Mouse (Mus musculus): Measurements from ENCODE around the gene Hormad2. TPM values are rescaled to one million over a fixed set of nuclear protein-coding genes. Genes with fewer than 3 reads are reported as not detected.

The Hormad2 gene
- polyA plus RNA-seq, 1 experiment from 2014 or later, result 0.21 TPM

DNA sequence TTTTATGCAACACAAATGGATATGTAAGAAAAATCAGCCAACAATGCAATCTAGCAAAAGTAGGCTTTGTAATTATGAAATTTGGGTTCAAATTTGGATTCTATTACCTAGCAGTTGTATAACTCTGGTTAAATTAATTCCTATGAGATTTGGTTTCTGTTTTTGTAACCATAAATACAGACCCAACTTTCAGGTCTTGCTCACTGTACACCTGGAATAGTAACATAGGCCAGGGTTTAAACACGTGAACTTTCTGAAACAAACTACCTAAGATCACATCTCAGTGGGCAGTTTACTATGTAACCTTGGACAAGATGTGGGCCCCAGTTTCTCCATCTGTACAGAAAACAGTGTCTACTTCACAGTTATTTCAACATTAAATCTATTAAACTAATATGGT lies 3.6 kb downstream of the Hormad2 start:
- no peak for ATAC-seq
- Histone ChIP-seq H3K27me3 (replicated peaks; ENCODE audit: control insufficient read depth, insufficient read depth, low read length) (no peaks in the 10 kb centered on the region), H3K4me3 (ENCODE audit: low read depth, low read length) (no peak overlapping the region), H3K9me3 (ENCODE audit: control insufficient read depth) (no peaks in the 10 kb centered on the region), H3K27ac (ENCODE audit: low read depth, low read length) (no peak overlapping the region), H3K9ac (ENCODE audit: low read depth, low read length) (no peak overlapping the region), H3K4me1 (replicated peaks; ENCODE audit: control insufficient read depth, insufficient read depth, low read length) (no peaks in the 10 kb centered on the region), H3K4me2 (replicated peaks; ENCODE audit: low read depth) (no peak overlapping the region), H3K36me3 (ENCODE audit: control insufficient read depth, insufficient read depth) (no peaks in the 10 kb centered on the region)
- 96% methylated on average over 1 of the region's 1 CpGs for WGBS
- no peak for TF ChIP-seq CTCF (IDR thresholded peaks at IDR 0.05; ENCODE audit: low read depth)

DNA sequence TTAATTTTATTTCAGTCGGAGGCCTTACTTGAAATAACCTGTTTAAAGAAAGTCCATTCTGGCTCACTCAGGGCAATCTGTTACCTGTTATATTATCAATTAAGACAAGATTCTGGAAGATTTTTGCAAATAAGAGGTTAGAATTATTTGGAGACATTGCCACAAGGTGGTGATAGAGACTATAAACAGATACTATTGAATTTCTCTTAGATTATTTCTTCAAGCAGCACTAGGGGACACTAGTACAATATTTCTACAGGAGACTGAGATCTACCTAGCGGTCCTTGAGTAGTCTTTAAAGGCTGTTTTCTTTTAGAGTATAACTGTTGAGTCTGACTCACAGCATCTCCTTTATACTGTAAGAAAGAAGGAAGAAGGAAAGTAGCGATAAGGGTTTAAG lies 4.3 kb downstream of the Hormad2 start:
- Histone ChIP-seq H3K4me2 (replicated peaks; ENCODE audit: low read depth) (no peak overlapping the region), H3K9ac (ENCODE audit: low read depth, low read length) (no peak overlapping the region), H3K27me3 (replicated peaks; ENCODE audit: control insufficient read depth, insufficient read depth, low read length) (no peaks in the 10 kb centered on the region), H3K27ac (ENCODE audit: low read depth, low read length) (no peak overlapping the region), H3K4me1 (replicated peaks; ENCODE audit: control insufficient read depth, insufficient read depth, low read length) (no peaks in the 10 kb centered on the region), H3K36me3 (ENCODE audit: control insufficient read depth, insufficient read depth) (no peaks in the 10 kb centered on the region), H3K4me3 (ENCODE audit: low read depth, low read length) (no peak overlapping the region), H3K9me3 (ENCODE audit: control insufficient read depth) (no peaks in the 10 kb centered on the region)
- ATAC-seq, result no peak
- peak; percentile 69 for TF ChIP-seq CTCF (IDR thresholded peaks at IDR 0.05; ENCODE audit: low read depth)
- WGBS, result 73% methylated on average over 3 of the region's 3 CpGs

DNA sequence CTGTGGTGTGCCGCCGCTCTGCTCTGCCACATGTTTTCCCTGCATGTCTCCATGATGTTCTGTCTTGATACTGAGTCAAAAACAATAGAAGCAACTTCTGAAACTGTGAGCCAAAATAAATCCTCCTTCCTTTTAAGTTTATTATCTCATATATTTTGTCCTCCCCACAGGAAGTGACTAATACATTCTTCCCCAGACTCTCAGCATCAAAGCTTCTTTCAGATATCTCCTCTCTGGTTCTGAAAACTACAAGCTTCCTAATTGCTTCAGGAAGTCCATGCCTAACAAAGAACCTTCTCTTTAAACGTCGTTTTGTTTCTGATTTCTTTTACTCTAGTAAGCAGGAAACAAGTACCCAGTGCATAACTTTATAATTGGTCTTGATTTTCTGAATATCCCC lies 6.4 kb downstream of the Hormad2 start:
- Histone ChIP-seq H3K36me3 (ENCODE audit: control insufficient read depth, insufficient read depth) (no peaks in the 10 kb centered on the region), H3K9me3 (ENCODE audit: control insufficient read depth) (no peaks in the 10 kb centered on the region), H3K4me3 (ENCODE audit: low read depth, low read length) (no peak overlapping the region), H3K9ac (ENCODE audit: low read depth, low read length) (no peak overlapping the region), H3K4me2 (replicated peaks; ENCODE audit: low read depth) (no peak overlapping the region), H3K27me3 (replicated peaks; ENCODE audit: control insufficient read depth, insufficient read depth, low read length) (no peaks in the 10 kb centered on the region), H3K27ac (ENCODE audit: low read depth, low read length) (no peak overlapping the region), H3K4me1 (replicated peaks; ENCODE audit: control insufficient read depth, insufficient read depth, low read length) (no peaks in the 10 kb centered on the region)
- TF ChIP-seq CTCF (IDR thresholded peaks at IDR 0.05; ENCODE audit: low read depth), result no peak
- 67% methylated on average over 4 of the region's 4 CpGs for WGBS
- ATAC-seq, result no peak

DNA sequence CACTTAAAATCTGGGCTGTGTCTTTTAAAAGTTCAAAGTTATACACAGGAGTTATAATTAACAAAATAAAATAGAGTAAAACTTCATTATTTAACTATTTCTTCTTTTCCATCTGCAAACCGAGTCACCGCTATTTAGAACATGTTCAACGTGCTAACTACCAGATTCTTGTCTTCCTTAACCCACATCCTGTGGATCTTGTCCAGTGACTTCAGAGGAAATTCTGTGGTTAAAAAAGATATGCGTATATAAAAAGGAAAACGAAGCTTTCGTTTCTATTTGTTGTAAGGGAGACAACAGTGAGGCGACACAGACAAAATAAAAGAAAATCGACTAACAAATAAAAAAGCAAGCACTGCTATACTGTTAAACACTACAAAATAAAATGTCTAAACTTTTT lies 17.1 kb downstream of the Hormad2 start:
- H3K27me3 ChIP-seq (replicated peaks; ENCODE audit: control insufficient read depth, insufficient read depth, low read length), result no peaks in the 10 kb centered on the region
- no peak overlapping the region for H3K4me3 ChIP-seq (ENCODE audit: low read depth, low read length)
- TF ChIP-seq CTCF (IDR thresholded peaks at IDR 0.05; ENCODE audit: low read depth), result no peak
- ATAC-seq, result no peak
- no peak overlapping the region for H3K4me2 ChIP-seq (replicated peaks; ENCODE audit: low read depth)
- H3K9me3 ChIP-seq (ENCODE audit: control insufficient read depth), result no peaks in the 10 kb centered on the region
- no peaks in the 10 kb centered on the region for H3K36me3 ChIP-seq (ENCODE audit: control insufficient read depth, insufficient read depth)
- no peak overlapping the region for H3K9ac ChIP-seq (ENCODE audit: low read depth, low read length)
- H3K27ac ChIP-seq (ENCODE audit: low read depth, low read length), result no peak overlapping the region
- WGBS, result 82% methylated on average over 8 of the region's 8 CpGs
- no peaks in the 10 kb centered on the region for H3K4me1 ChIP-seq (replicated peaks; ENCODE audit: control insufficient read depth, insufficient read depth, low read length)

DNA sequence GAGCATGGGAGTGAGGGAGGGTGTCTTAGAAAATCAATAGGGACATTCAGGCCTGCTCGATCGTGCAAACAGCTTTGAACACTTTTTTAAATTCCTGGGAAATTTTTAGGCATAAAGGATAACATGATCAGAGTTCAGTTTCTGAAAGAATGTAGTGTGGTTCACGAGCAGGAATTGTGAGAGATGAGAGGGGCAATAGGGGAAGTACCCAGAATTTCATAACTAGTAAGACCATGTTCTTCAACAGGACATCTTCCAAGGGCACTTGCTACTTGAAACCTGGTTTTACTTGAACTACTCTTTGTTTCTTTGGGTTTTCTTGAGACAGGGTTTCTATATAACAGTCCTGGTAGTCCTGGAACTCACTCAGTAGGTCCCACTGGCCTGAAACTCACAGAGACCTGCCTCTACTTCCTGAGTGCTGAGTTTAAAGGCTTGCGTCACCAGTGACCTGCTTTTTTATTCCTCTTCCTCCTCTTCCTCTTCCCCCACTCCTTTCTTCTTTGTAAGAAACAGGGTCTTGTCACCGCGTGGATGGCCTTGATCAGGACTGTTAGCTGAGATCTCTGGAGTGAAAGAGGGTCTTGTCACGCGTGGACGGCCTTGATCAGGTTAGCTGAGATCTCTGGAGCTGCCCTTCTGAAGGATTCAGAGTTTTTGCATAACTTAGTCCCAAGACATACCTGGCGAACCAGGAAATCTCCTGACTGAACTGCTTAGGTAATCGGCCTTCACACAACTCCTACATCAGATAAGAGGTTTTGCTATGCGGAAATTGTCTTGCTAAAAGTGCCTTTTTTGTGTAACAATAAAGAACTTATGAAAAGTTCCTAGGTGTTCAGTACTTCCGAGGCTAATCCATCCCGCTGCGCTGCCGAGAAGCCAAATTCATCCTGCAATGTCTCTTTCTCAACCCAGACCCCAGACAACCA lies 18.1 kb downstream of the Hormad2 start:
- WGBS, result 58% methylated on average over 16 of the region's 16 CpGs
- Histone ChIP-seq H3K36me3 (ENCODE audit: control insufficient read depth, insufficient read depth) (no peaks in the 10 kb centered on the region), H3K4me3 (ENCODE audit: low read depth, low read length) (no peak overlapping the region), H3K9ac (ENCODE audit: low read depth, low read length) (no peak overlapping the region), H3K27ac (ENCODE audit: low read depth, low read length) (peak overlapping the region; percentile 71), H3K9me3 (ENCODE audit: control insufficient read depth) (no peaks in the 10 kb centered on the region), H3K4me2 (replicated peaks; ENCODE audit: low read depth) (peak overlapping the region; percentile 13; the same call in 1 of the 2 replicates), H3K4me1 (replicated peaks; ENCODE audit: control insufficient read depth, insufficient read depth, low read length) (no peaks in the 10 kb centered on the region), H3K27me3 (replicated peaks; ENCODE audit: control insufficient read depth, insufficient read depth, low read length) (no peaks in the 10 kb centered on the region)
- ATAC-seq, result peak; percentile 71
- no peak for TF ChIP-seq CTCF (IDR thresholded peaks at IDR 0.05; ENCODE audit: low read depth)

DNA sequence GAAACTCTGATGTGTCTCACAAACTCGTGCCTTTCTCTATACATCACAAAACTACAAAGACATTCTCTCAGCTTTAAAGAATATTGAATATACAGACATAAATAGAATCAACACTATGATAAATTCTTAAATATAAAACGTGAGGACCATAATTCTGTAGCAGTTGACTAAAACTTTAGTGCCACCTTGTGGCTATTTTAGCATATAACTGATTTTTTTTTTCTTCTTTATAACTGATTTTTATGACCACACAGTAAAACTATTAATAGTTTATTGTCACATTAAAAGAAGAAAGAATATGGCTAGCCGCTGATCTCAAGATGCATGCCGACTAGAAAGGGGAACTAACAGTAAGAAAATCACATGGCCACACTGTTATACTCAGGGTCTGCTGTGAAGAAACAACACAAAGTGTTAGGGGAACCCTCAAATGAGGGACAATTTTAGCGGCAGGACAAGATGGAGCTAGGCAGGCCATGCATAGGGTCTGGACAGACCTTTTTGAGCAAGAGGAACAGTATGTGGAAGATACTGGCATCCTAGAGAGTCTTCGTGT lies 18.9 kb downstream of the Hormad2 start:
- H3K4me1 ChIP-seq (replicated peaks; ENCODE audit: control insufficient read depth, insufficient read depth, low read length), result no peaks in the 10 kb centered on the region
- H3K9me3 ChIP-seq (ENCODE audit: control insufficient read depth), result no peaks in the 10 kb centered on the region
- no peak overlapping the region for H3K4me2 ChIP-seq (replicated peaks; ENCODE audit: low read depth)
- H3K27me3 ChIP-seq (replicated peaks; ENCODE audit: control insufficient read depth, insufficient read depth, low read length), result no peaks in the 10 kb centered on the region
- no peak for ATAC-seq
- no peak overlapping the region for H3K4me3 ChIP-seq (ENCODE audit: low read depth, low read length)
- no peak overlapping the region for H3K9ac ChIP-seq (ENCODE audit: low read depth, low read length)
- WGBS, result 29% methylated on average over 6 of the region's 6 CpGs
- TF ChIP-seq CTCF (IDR thresholded peaks at IDR 0.05; ENCODE audit: low read depth), result peak; percentile 65
- no peaks in the 10 kb centered on the region for H3K36me3 ChIP-seq (ENCODE audit: control insufficient read depth, insufficient read depth)
- no peak overlapping the region for H3K27ac ChIP-seq (ENCODE audit: low read depth, low read length)

Measured in intestine, postnatal 0 days (tissue).